Mouse (Mus musculus): ENCODE results near the gene Kctd5. TPM values are rescaled to one million over a fixed set of nuclear protein-coding genes. Genes with fewer than 3 reads are reported as not detected.

Kctd5 gene
- polyA plus RNA-seq, 1 experiment from 2014 or later: 87.6 TPM

- H3K9ac ChIP-seq (ENCODE audit: low read length): no peak overlapping the region
- H3K4me3 ChIP-seq (ENCODE audit: low read depth, low read length): no peak overlapping the region
- no peaks in the 10 kb centered on the region for H3K27me3 ChIP-seq (ENCODE audit: control insufficient read depth, insufficient read depth, low read length)
- no peak overlapping the region for H3K27ac ChIP-seq (ENCODE audit: low read depth, low read length)
- no peaks in the 10 kb centered on the region for H3K36me3 ChIP-seq (ENCODE audit: control insufficient read depth, insufficient read depth, low read length)
- H3K4me1 ChIP-seq (ENCODE audit: control insufficient read depth, insufficient read depth, low read length): no peaks in the 10 kb centered on the region
- no peaks in the 10 kb centered on the region for H3K9me3 ChIP-seq (ENCODE audit: control insufficient read depth, low read length)
- 87% methylated on average over 7 of the region's 7 CpGs for WGBS
- no peak overlapping the region for H3K4me2 ChIP-seq (ENCODE audit: low read depth)
- ATAC-seq (ENCODE audit: insufficient read depth, low FRiP score, low TSS enrichment) (no peak), DNase-seq (ENCODE audit: low spot score) (no peak)
Measured at GRCm38 (mm10) chr17:24029477-24029876, 43.8 kb downstream of the Kctd5 start.

DNA sequence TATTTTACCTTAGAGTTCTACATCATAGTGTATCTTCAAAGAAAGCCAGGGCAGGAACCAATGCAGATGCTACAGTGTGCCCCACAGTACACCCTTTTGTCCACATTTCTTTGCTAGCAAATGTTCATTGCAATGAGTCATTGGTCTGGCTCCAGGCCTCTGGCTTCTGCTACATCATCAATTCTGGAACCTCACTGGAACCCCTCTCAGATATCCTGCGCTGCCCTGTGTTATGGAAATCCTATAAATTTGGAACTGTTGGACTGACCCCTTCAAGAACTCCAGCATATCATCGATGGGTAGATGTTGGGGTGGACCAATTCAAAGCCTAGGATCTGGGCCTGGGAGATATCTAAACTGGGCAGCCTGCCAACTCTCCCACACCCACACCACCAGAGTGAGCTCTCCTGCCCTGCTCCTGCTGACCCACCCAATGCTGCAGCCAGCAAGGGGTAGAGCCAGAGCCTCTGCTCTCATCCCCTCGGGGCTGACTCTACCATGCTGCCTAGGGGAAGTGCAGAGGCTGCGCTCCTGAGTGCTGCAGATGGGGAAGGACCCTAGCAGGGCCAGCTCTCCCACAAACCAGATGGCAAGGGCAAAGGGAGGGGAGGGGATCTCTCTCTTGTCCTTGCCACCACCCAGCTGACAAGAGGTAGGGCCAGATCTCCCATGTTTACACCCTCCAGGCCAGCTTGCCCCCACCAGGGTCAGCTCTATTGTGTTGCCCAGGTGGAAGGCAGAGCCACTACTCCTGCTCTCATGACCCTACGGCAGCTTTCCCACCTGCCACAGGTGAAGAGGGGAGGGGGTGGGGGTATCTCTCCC is 51.7 kb downstream of the Kctd5 start:
- no peak overlapping the region for H3K27ac ChIP-seq (ENCODE audit: low read depth, low read length)
- WGBS: 86% methylated on average over 5 of the region's 5 CpGs
- ATAC-seq (ENCODE audit: insufficient read depth, low FRiP score, low TSS enrichment) (no peak), DNase-seq (ENCODE audit: low spot score) (no peak)
- H3K4me3 ChIP-seq (ENCODE audit: low read depth, low read length): no peak overlapping the region
- H3K36me3 ChIP-seq (ENCODE audit: control insufficient read depth, insufficient read depth, low read length): no peaks in the 10 kb centered on the region
- no peaks in the 10 kb centered on the region for H3K27me3 ChIP-seq (ENCODE audit: control insufficient read depth, insufficient read depth, low read length)
- no peaks in the 10 kb centered on the region for H3K9me3 ChIP-seq (ENCODE audit: control insufficient read depth, low read length)
- H3K4me1 ChIP-seq (ENCODE audit: control insufficient read depth, insufficient read depth, low read length): no peaks in the 10 kb centered on the region
- no peak overlapping the region for H3K4me2 ChIP-seq (ENCODE audit: low read depth)
- no peak overlapping the region for H3K9ac ChIP-seq (ENCODE audit: low read length)

- DNase-seq (ENCODE audit: low spot score) (no peak), ATAC-seq (ENCODE audit: insufficient read depth, low FRiP score, low TSS enrichment) (no peak)
- Histone ChIP-seq H3K9me3 (ENCODE audit: control insufficient read depth, low read length) (no peaks in the 10 kb centered on the region), H3K27me3 (ENCODE audit: control insufficient read depth, insufficient read depth, low read length) (no peaks in the 10 kb centered on the region), H3K36me3 (ENCODE audit: control insufficient read depth, insufficient read depth, low read length) (no peaks in the 10 kb centered on the region), H3K9ac (ENCODE audit: low read length) (no peak overlapping the region), H3K27ac (ENCODE audit: low read depth, low read length) (no peak overlapping the region), H3K4me2 (ENCODE audit: low read depth) (no peak overlapping the region), H3K4me3 (ENCODE audit: low read depth, low read length) (no peak overlapping the region), H3K4me1 (ENCODE audit: control insufficient read depth, insufficient read depth, low read length) (no peaks in the 10 kb centered on the region)
- 83% methylated on average over 6 of the region's 6 CpGs for WGBS
Measured at GRCm38 (mm10) chr17:24020696-24021095, 52.6 kb downstream of the Kctd5 start.

DNA sequence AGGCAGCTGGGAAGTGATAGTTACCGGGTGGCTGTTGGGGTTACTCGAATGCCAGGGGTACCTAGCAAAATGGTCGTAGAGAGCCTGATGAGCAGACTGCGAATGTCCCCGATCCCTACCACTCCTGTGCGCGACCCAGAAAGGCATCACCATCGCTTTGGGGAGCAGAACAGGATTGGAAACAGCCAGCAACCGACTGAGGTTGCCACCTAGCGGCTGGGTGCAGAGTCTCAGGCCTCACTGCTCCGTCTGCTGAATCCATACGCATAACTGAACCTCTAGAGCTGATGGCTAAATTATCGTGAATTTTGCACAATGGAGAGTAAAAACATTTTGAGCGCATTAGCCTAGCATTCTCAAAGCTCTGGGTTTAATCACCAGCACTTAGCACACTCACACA is 57.6 kb downstream of the Kctd5 start:
- no peaks in the 10 kb centered on the region for H3K4me1 ChIP-seq (ENCODE audit: control insufficient read depth, insufficient read depth, low read length)
- no peak overlapping the region for H3K9ac ChIP-seq (ENCODE audit: low read length)
- H3K27ac ChIP-seq (ENCODE audit: low read depth, low read length): no peak overlapping the region
- ATAC-seq (ENCODE audit: insufficient read depth, low FRiP score, low TSS enrichment) (no peak), DNase-seq (ENCODE audit: low spot score) (peak; percentile 36)
- H3K4me2 ChIP-seq (ENCODE audit: low read depth): no peak overlapping the region
- 24% methylated on average over 14 of the region's 14 CpGs for WGBS
- no peaks in the 10 kb centered on the region for H3K9me3 ChIP-seq (ENCODE audit: control insufficient read depth, low read length)
- H3K36me3 ChIP-seq (ENCODE audit: control insufficient read depth, insufficient read depth, low read length): no peaks in the 10 kb centered on the region
- H3K27me3 ChIP-seq (ENCODE audit: control insufficient read depth, insufficient read depth, low read length): no peaks in the 10 kb centered on the region
- no peak overlapping the region for H3K4me3 ChIP-seq (ENCODE audit: low read depth, low read length)

DNA sequence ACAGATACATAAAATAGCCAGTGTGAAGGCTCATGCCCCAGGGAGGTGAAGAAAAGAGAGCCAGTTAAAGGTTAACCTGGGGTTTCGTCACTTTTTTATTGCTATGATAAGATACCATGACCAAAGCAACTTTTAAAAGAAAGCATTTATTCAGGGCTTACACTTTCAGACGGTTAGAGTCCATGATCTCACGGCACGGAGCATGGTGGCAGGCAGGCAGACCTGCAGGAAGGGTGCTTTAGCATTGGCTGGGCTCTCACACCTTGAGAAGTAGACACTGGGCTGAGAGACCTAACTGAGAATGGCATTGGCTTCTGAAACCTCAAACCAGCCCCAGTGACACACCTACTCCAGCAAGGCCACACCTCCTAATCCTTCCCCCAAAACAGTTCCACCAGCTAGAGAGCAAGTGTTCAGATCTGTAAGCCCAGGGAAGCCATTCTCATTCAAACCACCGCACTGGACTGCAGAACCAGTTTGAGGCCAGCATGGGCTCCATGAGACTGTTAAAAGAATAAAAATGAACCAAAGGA is 58.8 kb downstream of the Kctd5 start:
- Histone ChIP-seq H3K4me2 (ENCODE audit: low read depth) (no peak overlapping the region), H3K27ac (ENCODE audit: low read depth, low read length) (no peak overlapping the region), H3K4me1 (ENCODE audit: control insufficient read depth, insufficient read depth, low read length) (no peaks in the 10 kb centered on the region), H3K9me3 (ENCODE audit: control insufficient read depth, low read length) (no peaks in the 10 kb centered on the region), H3K4me3 (ENCODE audit: low read depth, low read length) (no peak overlapping the region), H3K27me3 (ENCODE audit: control insufficient read depth, insufficient read depth, low read length) (no peaks in the 10 kb centered on the region), H3K9ac (ENCODE audit: low read length) (no peak overlapping the region), H3K36me3 (ENCODE audit: control insufficient read depth, insufficient read depth, low read length) (no peaks in the 10 kb centered on the region)
- ATAC-seq (ENCODE audit: insufficient read depth, low FRiP score, low TSS enrichment): no peak
- no peak for DNase-seq (ENCODE audit: low spot score)
- 88% methylated on average over 5 of the region's 5 CpGs for WGBS

DNA sequence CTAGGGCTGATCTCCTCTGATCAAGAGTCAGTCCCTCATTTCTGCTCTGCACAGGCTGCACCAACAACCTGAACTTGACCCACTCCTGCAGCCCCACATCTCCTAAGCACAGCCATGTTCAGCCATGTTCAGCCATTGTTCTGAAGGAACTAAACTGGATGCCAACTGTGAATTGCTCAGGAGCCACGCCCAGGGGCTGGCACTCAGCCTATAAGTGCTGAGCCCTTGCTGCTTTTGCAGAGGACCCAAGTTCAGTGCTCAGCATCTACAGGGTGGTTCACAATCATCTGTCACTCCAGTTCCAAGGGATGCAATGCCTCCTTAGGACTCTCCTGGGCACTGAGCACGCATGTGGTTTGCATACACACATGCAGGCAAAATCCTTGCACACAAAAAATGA is 60.4 kb downstream of the Kctd5 start:
- DNase-seq (ENCODE audit: low spot score): no peak
- no peak overlapping the region for H3K4me2 ChIP-seq (ENCODE audit: low read depth)
- H3K27me3 ChIP-seq (ENCODE audit: control insufficient read depth, insufficient read depth, low read length): no peaks in the 10 kb centered on the region
- H3K4me1 ChIP-seq (ENCODE audit: control insufficient read depth, insufficient read depth, low read length): no peaks in the 10 kb centered on the region
- H3K36me3 ChIP-seq (ENCODE audit: control insufficient read depth, insufficient read depth, low read length): no peaks in the 10 kb centered on the region
- WGBS: 82% methylated on average over 2 of the region's 2 CpGs
- no peak for ATAC-seq (ENCODE audit: insufficient read depth, low FRiP score, low TSS enrichment)
- no peak overlapping the region for H3K4me3 ChIP-seq (ENCODE audit: low read depth, low read length)
- H3K27ac ChIP-seq (ENCODE audit: low read depth, low read length): no peak overlapping the region
- no peak overlapping the region for H3K9ac ChIP-seq (ENCODE audit: low read length)
- H3K9me3 ChIP-seq (ENCODE audit: control insufficient read depth, low read length): no peaks in the 10 kb centered on the region

DNA sequence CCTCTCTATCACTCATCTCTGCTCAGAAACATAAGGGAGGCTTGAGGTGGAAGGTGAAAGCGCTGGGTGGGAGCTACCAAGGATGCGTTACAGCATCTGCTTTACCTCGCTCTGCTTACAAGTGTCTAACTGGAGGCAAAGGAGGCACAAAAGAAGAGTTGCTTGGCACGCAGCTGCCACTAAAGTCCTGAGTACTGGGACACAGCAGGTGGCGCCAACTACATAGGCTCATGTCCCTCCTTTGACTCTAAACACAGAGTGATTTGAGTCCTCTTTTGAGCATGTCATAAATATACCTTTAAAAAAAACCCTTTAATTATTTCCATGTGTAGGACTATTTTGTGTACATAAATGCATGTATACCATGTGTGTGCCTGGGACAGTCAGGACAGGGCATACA is 63.7 kb downstream of the Kctd5 start:
- Histone ChIP-seq H3K4me2 (ENCODE audit: low read depth) (no peak overlapping the region), H3K36me3 (ENCODE audit: control insufficient read depth, insufficient read depth, low read length) (no peaks in the 10 kb centered on the region), H3K27me3 (ENCODE audit: control insufficient read depth, insufficient read depth, low read length) (no peaks in the 10 kb centered on the region), H3K4me1 (ENCODE audit: control insufficient read depth, insufficient read depth, low read length) (no peaks in the 10 kb centered on the region), H3K9me3 (ENCODE audit: control insufficient read depth, low read length) (no peaks in the 10 kb centered on the region), H3K27ac (ENCODE audit: low read depth, low read length) (no peak overlapping the region), H3K4me3 (ENCODE audit: low read depth, low read length) (no peak overlapping the region), H3K9ac (ENCODE audit: low read length) (no peak overlapping the region)
- WGBS: 35% methylated on average over 5 of the region's 5 CpGs
- DNase-seq (ENCODE audit: low spot score) (no peak), ATAC-seq (ENCODE audit: insufficient read depth, low FRiP score, low TSS enrichment) (no peak)

DNA sequence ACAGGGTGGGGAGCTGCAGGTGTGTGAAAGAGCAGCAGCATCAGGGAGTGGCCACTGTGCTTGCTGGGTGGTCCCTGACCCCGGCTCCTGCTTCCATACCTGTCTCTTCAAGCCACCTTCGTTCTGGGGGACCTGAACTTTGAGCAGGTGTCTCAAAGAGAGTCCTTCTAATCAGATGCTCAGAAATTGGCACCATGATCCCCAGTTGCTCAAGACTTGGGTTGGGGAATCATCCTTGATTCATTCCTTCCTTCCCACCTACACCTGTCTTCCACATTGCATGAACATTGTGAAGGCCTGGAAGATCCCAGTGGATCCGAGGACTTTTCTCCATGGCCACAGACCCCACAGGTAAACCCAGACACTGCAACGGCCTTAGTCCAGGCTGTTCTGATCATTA is 65.2 kb downstream of the Kctd5 start:
- H3K36me3 ChIP-seq (ENCODE audit: control insufficient read depth, insufficient read depth, low read length): no peaks in the 10 kb centered on the region
- no peak overlapping the region for H3K9ac ChIP-seq (ENCODE audit: low read length)
- no peaks in the 10 kb centered on the region for H3K9me3 ChIP-seq (ENCODE audit: control insufficient read depth, low read length)
- no peak for DNase-seq (ENCODE audit: low spot score)
- no peak overlapping the region for H3K4me3 ChIP-seq (ENCODE audit: low read depth, low read length)
- H3K4me2 ChIP-seq (ENCODE audit: low read depth): no peak overlapping the region
- no peaks in the 10 kb centered on the region for H3K4me1 ChIP-seq (ENCODE audit: control insufficient read depth, insufficient read depth, low read length)
- no peaks in the 10 kb centered on the region for H3K27me3 ChIP-seq (ENCODE audit: control insufficient read depth, insufficient read depth, low read length)
- WGBS: 77% methylated on average over 4 of the region's 4 CpGs
- no peak overlapping the region for H3K27ac ChIP-seq (ENCODE audit: low read depth, low read length)
- ATAC-seq (ENCODE audit: insufficient read depth, low FRiP score, low TSS enrichment): no peak

GRCm38 (mm10) chr17:24007391-24007790 is 65.9 kb downstream of the Kctd5 start:
- H3K9me3 ChIP-seq (ENCODE audit: control insufficient read depth, low read length): no peaks in the 10 kb centered on the region
- no peak overlapping the region for H3K4me3 ChIP-seq (ENCODE audit: low read depth, low read length)
- H3K4me1 ChIP-seq (ENCODE audit: control insufficient read depth, insufficient read depth, low read length): no peaks in the 10 kb centered on the region
- no peaks in the 10 kb centered on the region for H3K36me3 ChIP-seq (ENCODE audit: control insufficient read depth, insufficient read depth, low read length)
- WGBS: 96% methylated on average over 1 of the region's 1 CpGs
- no peak overlapping the region for H3K9ac ChIP-seq (ENCODE audit: low read length)
- DNase-seq (ENCODE audit: low spot score) (no peak), ATAC-seq (ENCODE audit: insufficient read depth, low FRiP score, low TSS enrichment) (no peak)
- no peak overlapping the region for H3K4me2 ChIP-seq (ENCODE audit: low read depth)
- H3K27ac ChIP-seq (ENCODE audit: low read depth, low read length): no peak overlapping the region
- no peaks in the 10 kb centered on the region for H3K27me3 ChIP-seq (ENCODE audit: control insufficient read depth, insufficient read depth, low read length)

Data from neural tube, embryonic 11.5 days (tissue).